Mouse (Mus musculus): ENCODE measurements around the gene Serpinb7.

The Serpinb7 gene

DNA sequence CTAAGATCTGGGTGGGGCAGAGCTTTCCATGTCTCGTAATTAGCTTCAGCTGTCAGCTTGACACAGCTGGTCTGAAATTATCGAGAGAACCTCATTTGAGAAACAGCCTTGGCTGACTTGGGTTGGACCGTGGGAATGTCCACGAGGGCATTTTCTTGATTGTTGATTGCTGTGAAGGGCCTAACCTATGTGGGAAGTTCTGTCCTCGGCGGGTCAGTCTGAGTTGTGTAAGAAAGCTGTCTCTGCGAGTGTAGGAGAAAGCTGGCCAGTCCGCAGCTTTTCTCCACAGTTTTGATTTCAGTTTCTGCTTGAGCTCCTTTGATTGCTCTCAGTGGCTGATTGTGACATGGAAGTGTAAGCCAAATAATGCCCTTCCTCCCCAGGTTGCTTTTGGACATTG is 90.1 kb downstream of the Serpinb7 start:
- DNase-seq (ENCODE audit: low spot score in 2 of 2) = no peak

- DNase-seq (ENCODE audit: low spot score in 2 of 2) = no peak
Measured at GRCm38 (mm10) chr1:107496789-107497188, 97.3 kb downstream of the Serpinb7 start.

- no peak for DNase-seq (ENCODE audit: low spot score in 2 of 2)
Measured at GRCm38 (mm10) chr1:107502025-107502424, 102.6 kb downstream of the Serpinb7 start.
